Mouse (Mus musculus) spleen, postnatal 14 days (tissue): ENCODE results near the gene Arl8a.
"Not testable (repeated sequence)": the region's sequence is repeated elsewhere in the genome, so short reads cannot be mapped to it uniquely, and the experiment has no call there.

Source experiments
- DNase-seq, 2 experiments: peaks; one replicate each; pipeline ENCODE4 v3.0.0; 2021 to 2022; ENCODE audit warnings: low spot score in 2 of 2

The Arl8a gene

DNA sequence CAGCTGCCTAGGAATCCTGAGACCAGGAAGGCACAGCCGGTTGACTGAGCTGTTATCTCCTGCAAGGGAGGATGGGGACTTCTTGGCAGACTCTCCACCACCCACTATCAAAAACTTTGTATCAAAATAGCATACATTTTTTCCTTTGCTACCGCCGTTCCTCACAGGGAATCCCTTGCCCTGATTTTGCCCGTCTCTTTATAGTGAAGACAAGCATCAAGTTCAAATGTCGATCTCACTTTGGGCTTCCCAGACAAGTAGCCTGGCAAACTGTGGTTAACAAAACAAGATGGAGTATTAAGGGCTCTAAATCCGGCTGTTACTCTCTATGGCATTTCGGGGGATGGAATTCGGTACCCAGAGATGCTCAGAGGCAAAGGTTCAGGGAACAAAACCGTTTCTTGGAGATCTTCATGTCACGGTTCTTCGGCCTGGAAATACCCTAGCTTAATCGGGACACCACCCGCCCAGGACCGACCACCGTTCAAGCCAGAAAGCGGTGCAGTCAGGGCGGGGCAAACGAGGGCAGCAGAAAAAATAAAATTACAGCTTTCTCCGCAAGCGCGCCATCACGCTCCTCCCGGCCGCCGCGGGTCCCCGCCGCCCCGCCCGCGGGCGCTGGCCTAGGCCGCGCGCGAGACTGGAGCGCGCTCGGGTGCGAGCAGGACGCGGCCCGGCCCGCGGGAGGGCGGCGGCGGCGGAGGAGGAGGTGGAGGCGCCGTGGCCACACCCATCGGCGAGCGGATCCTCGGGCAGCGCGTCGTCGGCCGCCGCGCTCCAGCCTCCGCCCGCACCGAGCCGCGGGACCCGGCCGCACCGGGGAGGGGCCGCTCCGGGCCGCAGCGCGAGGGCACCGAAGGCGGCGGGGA is at the start of gene Arl8a:
Gene Arl8a (plus strand): TSS at position 748 of the 869 bp plus-strand sequence.
- DNase-seq = peak; percentile 74 to 84

DNA sequence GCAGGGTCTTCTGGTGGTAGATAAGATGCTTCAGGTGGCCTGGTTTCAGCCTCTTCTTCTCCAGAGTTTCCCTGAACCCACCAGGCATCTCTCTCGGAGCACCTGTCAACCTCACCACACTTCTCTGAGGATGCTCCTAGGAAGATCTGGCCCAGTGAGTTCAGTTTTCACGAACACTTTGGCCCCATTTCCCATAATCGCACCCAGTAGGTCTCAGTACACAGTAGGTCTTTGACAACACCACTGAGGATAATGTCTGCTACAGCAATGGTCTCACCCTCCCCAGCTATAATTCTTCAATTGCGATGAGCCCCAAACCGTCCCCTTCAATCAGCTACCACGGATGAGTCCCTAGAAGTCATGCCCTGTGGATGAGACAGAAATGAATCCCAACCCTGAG is 49.2 kb upstream of the Arl8a start:
- no peak for DNase-seq

DNA sequence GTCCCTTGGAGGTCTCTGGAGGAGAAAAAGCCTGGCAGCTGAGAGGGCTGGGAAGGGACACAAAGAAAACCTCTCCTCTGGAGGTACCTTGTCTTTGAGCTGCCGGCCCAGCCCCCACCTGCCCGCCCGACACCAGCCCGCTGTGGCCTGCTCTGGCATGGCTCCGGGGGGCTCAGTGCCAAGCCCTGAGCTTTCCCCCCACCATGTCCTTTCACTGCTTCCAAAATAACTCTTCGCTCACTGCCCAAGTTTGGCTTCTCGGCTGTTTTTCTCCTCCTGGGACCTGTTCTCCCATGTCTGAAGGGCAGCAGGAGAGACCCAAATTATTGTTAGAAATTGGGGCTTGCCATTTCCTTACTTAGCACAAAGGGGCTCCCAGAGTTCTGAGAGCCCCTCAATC is 48.2 kb upstream of the Arl8a start:
- no peak for DNase-seq

DNA sequence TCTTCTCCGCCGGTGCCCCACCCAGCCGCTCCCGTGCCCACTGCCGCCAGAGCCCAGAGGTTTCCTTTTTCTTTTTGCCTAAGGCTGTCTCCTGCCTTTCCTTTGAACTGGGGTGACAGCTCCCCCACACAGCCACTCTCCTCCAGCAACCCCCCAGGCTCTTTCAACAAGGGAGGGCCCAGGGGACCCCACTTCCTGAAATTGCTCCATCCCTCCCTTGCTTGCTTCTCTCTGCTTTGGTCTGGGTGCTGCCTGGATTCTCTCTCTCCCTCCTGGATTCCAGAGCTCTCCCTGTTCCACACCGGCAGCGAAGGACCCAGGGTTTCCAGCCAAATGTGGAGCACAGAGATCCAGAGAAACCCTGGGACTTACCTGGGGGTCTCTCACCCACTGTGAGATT is 46.2 kb upstream of the Arl8a start:
- no peak for DNase-seq

DNA sequence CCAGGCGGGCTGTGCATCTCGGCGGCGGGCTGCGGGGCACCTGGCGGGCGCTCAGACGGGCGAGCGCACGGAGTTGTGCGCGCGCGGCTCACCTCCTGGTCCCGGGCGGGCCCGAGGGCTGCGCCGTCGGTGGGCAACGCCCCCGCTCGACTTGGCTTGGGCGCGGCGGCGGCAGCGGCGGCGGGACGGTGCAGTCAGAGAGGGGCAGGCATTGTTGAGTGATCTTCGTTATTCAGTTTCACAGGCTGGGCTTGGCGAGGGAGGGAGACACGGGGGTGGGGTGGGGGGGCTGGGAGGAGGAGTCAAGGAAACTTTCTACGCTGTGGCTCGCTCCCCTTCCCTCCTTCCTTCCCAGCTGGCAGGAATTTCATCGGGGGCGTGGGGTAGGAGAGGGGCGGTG is 41.5 kb upstream of the Arl8a start, which contains the start of gene Lgr6:
Gene Lgr6 (minus strand): TSS at position 153 of the 400 bp plus-strand sequence.
- no peak for DNase-seq

DNA sequence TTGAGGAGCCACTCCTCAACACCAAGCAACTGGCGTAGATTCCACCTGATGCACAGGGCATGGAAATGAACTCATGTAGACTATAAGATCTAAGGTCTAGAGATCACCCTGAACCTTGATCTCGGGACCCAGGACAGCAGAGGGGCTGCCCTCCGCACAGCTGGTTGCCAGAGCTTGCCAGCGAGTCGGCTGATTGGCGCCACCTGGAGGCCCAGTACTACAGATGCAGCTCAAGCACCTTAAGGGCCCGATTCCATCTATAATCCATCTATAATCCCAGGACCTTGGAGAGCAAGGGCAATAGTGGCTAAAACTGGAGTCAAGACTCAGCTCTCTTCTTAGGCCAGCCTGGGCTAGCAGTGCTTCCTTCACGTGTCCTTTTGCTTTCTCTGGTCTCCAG is 40.7 kb upstream of the Arl8a start:
- peak; percentile 38 to 67 for DNase-seq

DNA sequence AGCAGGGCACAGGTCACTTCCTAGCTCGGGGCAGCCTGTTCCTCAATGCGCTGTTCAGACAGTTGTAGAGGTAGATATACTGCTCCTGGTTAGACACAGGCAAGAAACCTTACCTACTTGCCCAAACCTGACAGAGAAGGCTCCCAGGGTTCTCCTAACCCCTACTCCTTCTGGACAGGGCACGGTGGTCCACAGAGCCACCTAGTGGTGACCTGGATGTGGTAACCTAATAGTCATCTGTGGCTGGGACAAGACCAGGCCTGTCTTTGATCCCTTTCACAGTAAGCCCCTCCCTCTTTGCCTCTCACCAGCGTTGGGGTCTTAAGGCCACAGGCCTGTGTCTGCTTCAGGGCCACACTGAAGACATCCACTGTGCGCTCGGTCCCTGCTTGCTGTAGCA is 38.0 kb upstream of the Arl8a start:
- peak in 1 of 2 experiments; percentile 34 for DNase-seq

DNA sequence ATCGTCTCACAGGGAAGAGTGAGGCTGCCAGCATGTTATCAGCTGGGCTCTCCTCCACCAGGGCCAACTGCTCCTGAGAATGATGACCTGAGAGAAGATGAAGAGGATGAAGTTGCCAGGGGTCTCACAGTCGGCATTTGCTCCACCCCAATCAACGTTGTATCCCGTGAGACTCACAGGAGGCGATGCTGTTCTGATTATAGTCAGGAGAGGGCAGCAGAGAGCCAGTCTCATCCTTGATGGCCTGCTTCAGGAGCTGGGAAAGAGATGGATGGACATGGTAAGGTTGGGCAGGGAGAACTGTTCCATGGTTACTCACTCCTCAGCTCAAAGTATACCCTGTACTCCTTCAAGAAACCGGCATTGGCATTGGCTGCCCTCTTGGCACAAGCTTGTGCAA is 36.5 kb upstream of the Arl8a start:
- peak in 1 of 2 experiments; percentile 56 for DNase-seq

DNA sequence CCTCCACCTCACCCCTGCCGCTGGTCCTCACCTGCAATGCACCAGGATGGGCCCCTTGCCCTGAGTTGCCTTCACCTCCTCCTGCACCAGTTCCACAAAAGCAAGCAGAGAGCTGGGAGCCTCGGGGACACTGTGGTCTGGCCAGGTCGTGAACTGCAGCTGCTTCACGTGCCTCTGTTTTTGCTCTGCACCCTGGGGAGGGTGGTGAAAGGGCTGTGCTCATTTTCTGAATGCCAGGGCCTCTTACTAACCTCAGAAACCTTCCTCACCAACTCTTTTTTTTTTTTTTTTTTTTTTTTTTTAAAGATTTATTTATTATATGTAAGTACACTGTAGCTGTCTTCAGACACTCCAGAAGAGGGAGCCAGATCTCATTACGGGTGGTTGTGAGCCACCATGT is 35.4 kb upstream of the Arl8a start:
- DNase-seq = not testable (repeated sequence)

DNA sequence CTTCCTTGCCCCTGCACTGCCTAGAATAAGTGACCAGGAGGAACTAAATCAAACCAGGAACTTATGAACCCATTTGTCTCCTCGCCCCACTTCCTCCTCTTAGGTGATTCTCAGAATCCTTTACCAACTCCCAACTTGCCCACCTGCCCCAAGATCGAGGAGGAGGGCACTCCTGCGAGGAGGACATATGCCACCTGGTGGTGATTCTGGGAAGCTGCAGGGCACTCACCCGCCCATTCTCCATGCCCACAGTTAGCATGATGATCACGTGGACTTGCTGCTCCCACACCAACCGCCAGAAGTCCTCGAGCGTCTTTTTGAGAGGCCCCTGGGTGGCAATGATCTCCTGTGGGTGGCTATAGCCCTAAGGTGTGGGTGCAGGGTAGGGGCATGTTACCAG is 34.0 kb upstream of the Arl8a start:
- peak in 1 of 2 experiments; percentile 40 for DNase-seq

DNA sequence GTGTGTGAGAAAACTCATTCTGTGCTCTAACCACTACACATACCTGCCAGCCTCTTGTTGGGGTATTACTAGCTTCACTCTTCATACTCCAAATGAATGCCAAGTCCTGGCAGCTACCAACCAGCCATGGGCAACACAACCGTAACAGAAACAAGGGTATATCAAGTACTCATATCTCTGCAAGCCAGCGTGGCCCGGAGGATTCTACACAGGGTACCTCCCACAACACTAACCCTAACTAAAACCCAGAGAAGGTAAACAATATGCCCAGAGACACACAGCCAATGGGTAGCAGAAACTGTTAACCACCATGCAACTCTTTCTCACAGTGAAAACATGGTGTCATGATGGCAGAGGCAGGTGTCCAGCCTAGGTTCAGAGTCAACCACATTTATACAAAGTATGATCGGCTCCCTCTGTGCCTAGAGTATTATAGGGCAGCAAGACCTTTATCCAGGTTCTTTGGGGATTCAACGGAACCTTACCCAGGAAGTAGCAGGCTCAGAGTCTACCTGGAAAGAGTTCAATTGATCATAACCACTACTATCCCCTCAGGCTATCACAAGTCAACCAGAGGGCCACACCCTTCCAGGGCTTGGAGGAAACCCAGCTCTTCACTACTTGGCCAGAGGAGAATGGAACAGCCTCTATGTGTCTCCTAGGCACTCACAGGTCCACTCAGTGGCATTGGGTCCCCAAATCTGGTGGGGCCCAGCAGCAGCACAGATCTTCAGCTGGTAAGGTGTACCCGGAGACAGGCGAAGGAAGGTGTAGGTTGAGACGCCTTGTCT is 21.9 kb upstream of the Arl8a start:
- DNase-seq = no peak

DNA sequence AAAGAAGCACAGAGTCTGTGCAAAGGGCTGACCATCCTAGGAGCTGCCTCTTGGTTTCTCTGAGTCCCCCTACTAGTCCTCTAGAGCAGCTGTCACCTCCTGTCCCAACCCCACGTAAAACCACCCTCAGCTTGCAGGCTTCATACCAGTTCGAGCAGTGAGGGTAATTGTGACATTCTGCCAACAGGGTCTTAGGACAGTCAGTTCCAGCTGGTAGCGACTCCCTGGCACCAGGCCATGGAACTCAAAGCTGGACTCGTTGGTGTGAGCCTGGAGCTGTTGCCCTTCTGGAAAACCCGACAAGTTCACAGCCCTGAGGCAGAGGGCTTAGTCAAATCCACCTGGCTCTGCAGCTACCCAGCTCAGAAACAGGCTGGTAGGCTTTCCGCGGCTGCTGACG is 20.6 kb upstream of the Arl8a start:
- no peak for DNase-seq

DNA sequence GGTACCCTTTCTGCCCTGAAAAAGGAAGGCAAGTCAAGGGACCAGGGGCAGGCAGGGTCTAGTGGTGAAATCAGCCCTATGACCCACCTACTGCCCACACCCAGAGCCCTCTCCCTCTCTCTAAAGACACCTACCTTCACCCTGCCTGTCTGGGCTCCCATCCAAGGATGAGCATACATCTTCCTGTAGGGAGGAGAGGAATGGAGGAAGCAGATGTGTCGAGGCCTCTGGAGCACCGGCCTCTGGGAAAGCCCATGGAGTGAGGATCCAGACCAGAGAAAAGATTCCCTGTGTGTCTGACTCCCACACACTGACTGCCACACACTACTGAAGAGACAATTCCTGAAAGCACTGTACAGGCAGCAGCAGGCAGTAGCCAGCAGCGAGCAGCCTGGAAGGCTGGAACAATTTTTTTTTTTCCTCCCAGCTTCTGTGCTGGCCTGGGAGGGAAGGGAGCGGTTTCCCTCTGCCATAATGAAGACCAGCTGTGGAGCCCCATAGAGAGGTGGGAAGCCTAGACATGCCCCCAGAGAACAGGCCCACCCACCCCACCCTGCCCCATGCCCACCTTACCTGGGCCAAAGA is 20.1 kb upstream of the Arl8a start:
- no peak for DNase-seq

DNA sequence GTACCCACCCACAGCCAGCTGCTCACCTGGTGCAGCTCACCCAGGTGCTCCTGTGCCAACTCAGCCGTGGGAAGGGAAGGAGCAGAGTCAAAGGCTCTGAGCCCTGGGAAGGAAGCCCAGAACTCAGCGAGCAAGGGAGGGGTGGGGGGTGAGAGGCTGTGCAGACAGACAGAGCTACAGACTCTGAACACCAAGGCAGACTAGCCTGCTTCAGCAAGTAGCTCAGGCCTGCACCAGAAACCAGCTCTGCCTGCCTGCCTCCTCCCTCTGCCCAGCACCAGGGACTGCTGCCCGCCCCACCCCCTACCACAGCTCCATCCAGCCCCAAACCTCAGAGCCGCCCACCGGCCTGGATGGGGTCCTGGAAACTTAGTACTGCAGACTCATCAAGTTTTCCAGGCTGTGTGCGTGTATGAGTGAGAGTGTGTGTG is 18.6 kb upstream of the Arl8a start:
- DNase-seq = no peak

DNA sequence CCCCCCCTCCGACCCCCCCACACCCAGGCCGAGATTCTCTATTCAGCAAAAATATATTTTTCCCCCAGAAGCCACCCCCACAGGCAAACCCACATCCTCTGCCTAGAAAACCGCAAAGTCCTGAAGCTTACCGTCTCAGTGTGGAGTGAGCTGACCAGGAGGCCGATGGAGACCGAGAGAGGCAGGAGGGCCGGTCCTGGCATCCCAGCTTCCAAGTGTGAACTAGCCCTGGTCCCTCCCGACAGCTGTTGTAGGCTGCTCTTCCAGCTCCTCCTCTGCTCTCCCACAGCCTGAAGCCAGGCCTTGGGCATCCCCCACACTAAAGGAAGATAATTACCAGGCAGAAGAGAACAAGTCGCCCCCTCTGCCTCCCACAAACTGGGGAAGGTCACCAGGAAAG is 17.6 kb upstream of the Arl8a start:
- no peak for DNase-seq

DNA sequence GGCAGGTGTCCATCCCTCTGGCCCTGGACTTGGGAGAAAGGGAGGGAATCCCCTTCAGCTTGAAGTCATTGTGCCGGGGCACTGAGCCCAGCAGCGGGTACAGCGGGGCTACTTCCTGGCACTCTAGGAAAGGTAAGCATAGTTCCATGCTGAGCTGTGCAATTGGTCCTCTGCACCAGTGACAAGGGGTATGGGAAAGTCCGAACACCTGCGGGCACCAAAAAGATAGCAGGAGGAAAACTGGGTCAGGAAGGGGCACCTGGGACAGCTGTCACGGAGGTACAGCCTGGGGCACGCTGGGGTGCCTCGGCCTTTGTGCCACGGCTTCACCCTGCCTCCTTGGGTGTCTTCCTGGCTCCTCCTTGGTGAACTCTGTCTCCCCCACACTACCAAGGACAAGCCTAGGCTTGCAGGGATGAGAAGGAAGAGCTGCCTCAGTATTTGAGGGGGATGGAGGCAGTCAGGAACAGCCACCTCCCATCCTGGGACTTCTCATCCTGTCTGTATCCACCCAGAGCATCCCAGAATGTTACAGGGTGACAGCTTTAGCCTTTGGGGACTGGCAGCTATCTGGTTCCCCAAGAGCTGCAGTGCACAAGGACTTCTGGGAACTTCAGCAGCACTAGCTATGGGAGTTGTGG is 17.0 kb upstream of the Arl8a start:
- DNase-seq = no peak

DNA sequence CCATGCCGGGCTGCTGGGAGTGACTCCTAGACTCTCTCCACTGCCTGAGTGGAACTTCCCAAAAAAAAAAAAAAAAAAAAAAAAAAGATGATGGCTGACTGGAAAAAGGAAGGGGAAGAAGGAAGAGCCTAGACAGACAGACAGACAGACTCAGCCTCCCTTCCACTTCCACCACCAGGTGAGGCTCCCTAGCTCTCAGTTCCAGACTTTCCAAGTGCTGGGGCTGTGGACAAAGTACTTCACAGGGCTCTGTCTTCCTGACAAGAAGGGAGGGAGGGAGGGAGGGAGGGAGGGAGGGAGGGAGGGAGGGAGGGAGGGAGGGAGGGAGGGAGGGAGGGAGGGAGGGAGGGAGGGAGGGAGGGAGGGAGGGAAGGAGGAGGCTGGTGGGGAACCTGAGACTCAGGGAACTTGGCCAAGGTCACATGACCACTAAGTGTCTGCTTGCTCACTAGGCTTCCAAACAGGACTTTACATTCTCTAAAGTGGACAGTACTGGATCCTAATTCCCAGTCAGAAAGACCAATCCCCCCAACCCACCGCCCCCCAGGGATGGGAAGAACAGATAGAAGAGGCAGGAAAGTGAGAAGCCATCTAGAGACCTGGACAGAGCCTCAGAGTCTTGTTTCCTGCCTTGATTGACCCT is 16.1 kb upstream of the Arl8a start:
- no peak for DNase-seq

DNA sequence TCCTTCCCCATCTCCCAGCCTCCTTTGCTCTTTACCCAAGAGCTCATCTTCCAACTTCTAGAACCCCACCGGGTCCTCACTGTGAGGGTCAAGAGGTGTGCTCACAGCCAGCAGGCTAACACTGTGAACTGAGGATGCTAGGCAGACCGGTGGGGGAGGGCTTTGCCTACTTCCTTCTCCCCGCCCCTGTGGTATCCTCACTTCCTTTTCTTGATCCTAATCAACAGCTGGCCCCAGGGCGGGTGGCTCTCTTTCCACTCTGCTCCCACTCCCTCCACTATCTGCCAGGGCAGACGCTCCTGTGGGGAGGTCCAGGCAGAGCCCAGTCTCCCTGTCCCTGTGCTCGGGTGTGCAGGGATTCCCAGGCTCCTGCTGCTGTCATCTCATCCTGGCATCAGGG is 15.6 kb upstream of the Arl8a start:
- peak; percentile 39 to 52 for DNase-seq

DNA sequence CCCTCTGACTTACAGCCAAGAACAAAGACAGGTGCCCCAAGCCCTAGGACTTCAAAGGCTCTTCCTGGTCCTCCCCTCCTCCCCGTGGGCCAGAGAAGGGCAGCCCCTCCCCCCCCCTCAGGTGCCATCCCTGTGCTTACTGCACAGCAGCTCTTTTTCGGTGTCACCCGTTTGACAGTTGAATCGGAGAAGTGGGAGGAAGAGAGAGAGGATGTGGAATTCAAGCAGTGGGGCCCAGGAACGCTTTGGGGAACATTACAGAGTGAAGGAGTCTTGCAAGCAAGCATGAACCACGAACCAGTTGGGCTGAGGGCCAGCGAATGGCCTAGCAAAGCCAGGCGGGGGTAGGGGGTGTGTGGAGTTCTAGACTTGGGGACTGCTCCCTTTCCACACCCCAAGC is 15.1 kb upstream of the Arl8a start:
- DNase-seq = no peak

DNA sequence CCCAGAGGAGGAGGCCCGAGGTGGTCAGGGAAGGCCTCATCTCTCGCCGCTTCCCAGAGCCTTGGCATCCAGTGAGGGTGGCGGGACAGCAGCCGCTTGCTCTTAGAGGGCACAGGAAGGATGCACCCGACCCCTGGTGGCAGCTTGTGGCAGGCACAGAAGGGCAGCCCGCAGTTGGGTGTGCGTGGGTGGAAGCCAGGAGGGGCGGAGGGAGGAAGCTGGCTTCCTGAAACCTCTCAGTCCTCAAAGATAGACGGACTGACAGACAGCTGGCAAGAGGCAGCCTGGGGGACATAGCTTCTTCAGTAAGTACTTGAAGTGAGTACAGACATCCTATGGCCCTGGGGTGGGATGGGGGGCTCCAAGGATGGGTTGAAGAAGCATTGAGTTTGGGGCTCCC is 14.2 kb upstream of the Arl8a start, which contains the start of gene Ptpn7:
Gene Ptpn7 (plus strand): TSS at position 228 of the 400 bp plus-strand sequence.
- DNase-seq = peak; percentile 81 to 89

DNA sequence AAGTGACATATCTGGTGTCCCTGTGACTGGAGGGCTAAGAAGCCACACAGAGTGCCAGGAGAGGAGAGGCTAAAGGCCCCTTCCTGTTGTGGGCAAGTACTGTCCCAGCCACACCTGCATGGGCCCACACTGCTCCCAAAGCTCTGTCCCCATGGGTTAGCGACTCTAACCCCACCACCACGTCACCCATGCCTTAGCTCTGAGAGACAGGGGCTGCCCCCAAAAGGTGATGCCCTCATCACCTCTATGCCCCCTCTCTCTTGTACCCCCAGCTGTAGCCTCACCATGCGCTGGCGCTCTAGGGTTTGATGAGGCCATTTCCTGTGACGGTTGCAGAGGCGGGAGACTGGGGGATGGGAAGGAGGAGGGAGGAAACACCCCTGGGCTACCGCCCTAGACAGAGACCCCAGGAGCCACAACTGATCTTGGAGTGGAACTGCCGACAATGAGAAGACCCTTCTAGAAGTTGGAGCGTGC is 13.7 kb upstream of the Arl8a start:
- DNase-seq = peak in 1 of 2 experiments; percentile 33
